Mouse (Mus musculus) liver, adult 2 months (tissue): ENCODE data around the gene Nkiras1.

ENCODE experiments used
- CTCF ChIP-seq: fragments of 200-500 bp; IDR thresholded peaks from 2 replicates; pipeline ENCODE4 v1.5.1; 2011; ENCODE audit warnings: low read depth, low read length, control low read depth
- POLR2A ChIP-seq: fragments of 200-500 bp; IDR thresholded peaks from 2 replicates; pipeline ENCODE4 v1.6.1; 2011; ENCODE audit warnings: low read length, control low read depth; ENCODE audit not compliant: insufficient read depth; ENCODE audit errors: extremely low read depth

DNA sequence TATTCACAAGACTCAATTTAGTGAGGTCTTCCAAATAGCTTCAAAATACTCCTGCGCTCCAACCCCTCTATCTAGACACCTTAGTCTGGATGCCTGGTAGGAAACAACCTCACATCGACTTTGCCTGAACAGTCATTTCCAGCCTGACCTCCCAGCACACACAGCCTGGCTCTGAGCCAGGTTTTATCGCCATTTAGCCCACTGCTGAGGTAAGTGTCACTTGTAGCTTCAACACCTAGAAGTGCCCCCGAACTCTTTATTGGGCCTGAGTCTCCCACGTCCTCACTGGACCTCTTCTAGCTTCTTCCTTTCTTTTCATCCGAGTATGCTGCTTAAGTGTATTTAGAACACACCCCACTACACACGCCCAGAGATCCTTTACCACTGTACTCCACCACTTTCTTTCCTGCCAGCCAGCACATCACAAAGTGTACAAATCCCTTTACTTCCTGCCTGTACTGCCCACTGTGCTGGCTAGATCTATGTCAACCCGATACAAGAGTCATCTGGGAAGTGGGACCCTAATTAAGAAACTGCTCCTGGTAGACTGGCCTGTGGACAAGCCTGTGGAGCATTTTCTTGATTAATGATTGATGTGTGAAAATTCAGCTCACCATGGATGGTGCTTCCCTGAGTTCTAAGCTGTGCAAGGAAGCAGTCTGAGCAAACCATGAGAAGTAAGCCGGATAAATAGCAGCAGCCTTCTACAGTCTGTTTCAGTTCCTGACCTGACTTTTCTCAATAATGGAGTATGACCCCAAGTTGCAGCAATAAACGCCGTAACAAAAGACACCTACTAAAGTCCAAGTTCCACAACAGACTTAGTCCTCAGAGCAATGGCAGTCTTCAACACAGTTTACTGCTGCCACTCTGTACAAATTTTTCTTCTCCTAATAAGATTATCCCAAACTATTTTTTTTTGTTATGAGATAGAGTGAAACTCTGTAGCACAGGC is 46.8 kb downstream of the Nkiras1 start:
- TF ChIP-seq CTCF, result no peak
- TF ChIP-seq POLR2A, result no peak
